Mouse (Mus musculus): Measurements from ENCODE around the gene Cdc34b.

DNA sequence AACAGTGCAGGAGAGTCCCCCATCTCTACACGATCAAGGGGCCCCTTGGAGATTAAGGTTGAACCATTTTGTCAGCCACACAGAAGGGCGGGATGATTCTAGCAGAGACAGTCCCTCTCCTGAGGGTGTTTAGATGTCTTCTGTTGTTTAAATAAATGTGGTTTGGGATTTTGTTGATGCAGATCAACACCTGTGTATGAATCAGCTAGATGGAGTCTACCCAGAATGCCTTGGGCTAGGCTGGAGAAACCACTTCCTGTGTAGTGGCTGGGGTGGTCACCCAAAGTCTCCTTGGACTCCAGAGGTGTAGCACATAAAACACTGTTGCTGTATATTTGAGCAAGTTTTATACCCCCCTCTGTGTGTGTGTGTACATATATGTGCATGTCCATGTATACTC lies 22.4 kb upstream of the Cdc34b start:
- TF ChIP-seq POLR2AphosphoS2 (IDR thresholded peaks at IDR 0.05; ENCODE audit: insufficient read length, low read depth) (no peak), POLR2A (IDR thresholded peaks at IDR 0.05; ENCODE audit: insufficient read length, low read depth) (no peak), TCF3 (IDR thresholded peaks at IDR 0.05; ENCODE audit: insufficient read length, low read depth) (no peak), E2F4 (IDR thresholded peaks at IDR 0.05; ENCODE audit: insufficient read depth) (no peak), USF1 (IDR thresholded peaks at IDR 0.05; ENCODE audit: low read depth) (no peak), TCF12 (IDR thresholded peaks at IDR 0.05; ENCODE audit: insufficient read depth, poor library complexity, severe bottlenecking) (no peak), MAX (IDR thresholded peaks at IDR 0.05; ENCODE audit: low read depth) (no peak), CEBPB (IDR thresholded peaks at IDR 0.05; ENCODE audit: insufficient read depth, poor library complexity, severe bottlenecking) (no peak), MYOG (IDR thresholded peaks at IDR 0.05; ENCODE audit: control insufficient read depth in 1 of 3, insufficient read depth in 1 of 3, insufficient read length in 2 of 3, low read depth in 2 of 3) (no peak), MYOD1 (IDR thresholded peaks at IDR 0.05; ENCODE audit: control insufficient read depth in 1 of 3, insufficient read length in 2 of 3, low read depth in 2 of 3) (no peak), SRF (IDR thresholded peaks at IDR 0.05; ENCODE audit: control insufficient read depth, insufficient read length, low read depth) (no peak)
